Mouse (Mus musculus) intestine, embryonic 16.5 days (tissue): ENCODE data around the gene Cenpk. TPM values are rescaled to one million over a fixed set of nuclear protein-coding genes. Genes with fewer than 3 reads are reported as not detected.

ENCODE experiments used
- polyA plus RNA-seq: library from polyadenylated mRNA; unstranded; fragments of >200 nt; fragmentation: Nextera tagmentation; extraction: Ambion mirVana; gene quantifications from 2 replicates; pipeline ENCODE4 v1.2.1, GENCODE M21; 2015

The Cenpk gene
- polyA plus RNA-seq, 1 experiment from 2014 or later = 38.5 TPM

Other genes starting within 250 kb of the Cenpk start
- 18.7 and 19.9 TPM in 2 replicates for gene Nln, start 119.0 kb upstream of the Cenpk start, polyA plus RNA-seq
- 3.0 and 3.3 TPM in 2 replicates for gene Sgtb, start 118.9 kb upstream of the Cenpk start, polyA plus RNA-seq
- gene Trappc13, start 50.1 kb upstream of the Cenpk start, polyA plus RNA-seq = 50.4 and 54.5 TPM in 2 replicates
- gene Trim23, start 49.8 kb upstream of the Cenpk start, polyA plus RNA-seq = 9.0 and 9.3 TPM in 2 replicates
- gene Ppwd1, start 232 bp downstream of the Cenpk start, polyA plus RNA-seq = 11.4 and 11.7 TPM in 2 replicates
- gene Adamts6, start 59.2 kb downstream of the Cenpk start, polyA plus RNA-seq = 1.2 and 1.4 TPM in 2 replicates